ENCODE assay signal across 8 mouse cellular contexts in the genomic region with DNA sequence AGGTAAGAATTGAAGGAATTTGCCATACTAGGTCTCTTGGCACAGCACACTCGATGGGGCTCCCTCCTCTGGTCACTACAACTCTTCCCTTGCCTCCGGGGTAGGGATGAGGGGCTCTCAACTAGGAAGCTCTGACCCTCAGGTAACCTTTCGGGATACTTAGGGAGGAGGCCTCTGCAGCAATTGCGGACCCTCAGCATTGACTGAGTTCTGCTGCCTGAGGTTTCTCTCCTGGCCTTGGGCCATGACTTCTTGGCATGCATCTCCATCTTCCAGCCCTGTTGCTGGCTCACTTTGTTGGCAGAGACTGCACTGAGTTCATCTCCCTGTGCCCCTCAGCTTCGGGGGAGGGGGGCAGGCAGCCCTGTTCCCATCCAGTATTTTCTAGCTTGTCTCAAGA.
DNase-seq lines count a peak whose midpoint lies in the region; ATAC-seq and TF ChIP-seq lines count a peak whose summit lies in the region.

No protein-coding gene starts in this region.

- H3K9ac ChIP-seq in embryonic facial prominence, embryonic 14.5 days (ENCODE audit: low read depth, low read length): no peak overlapping the region; the same call in 1 of the 2 replicates
- H3K9ac ChIP-seq in limb, embryonic 14.5 days (ENCODE audit: low read depth, low read length, severe bottlenecking): no peak overlapping the region

- H3K27ac ChIP-seq in layer of hippocampus, adult 2 months: peak overlapping the region; percentile 81
- peak overlapping the region; percentile 70 for H3K27ac ChIP-seq in embryonic facial prominence, embryonic 14.5 days (replicated peaks; ENCODE audit: low read depth, low read length)
- peak overlapping the region; percentile 9; the same call in 1 of the 2 replicates for H3K27ac ChIP-seq in limb, embryonic 14.5 days (replicated peaks; ENCODE audit: low read depth, low read length)

- peak overlapping the region; percentile 19; the same call in 1 of the 2 replicates for H3K4me2 ChIP-seq in embryonic facial prominence, embryonic 14.5 days (ENCODE audit: low read depth, low read length)
- peak overlapping the region; percentile 21; the same call in 1 of the 2 replicates for H3K4me2 ChIP-seq in limb, embryonic 14.5 days (replicated peaks; ENCODE audit: low read depth, low read length, severe bottlenecking)

- ATAC-seq in embryonic facial prominence, embryonic 14.5 days (ENCODE audit: low read depth): peak; percentile 50
- ATAC-seq in limb, embryonic 14.5 days (ENCODE audit: low FRiP score, low read depth): peak; percentile 58; the same call in 1 of the 2 replicates

- no peaks in the 10 kb centered on the region for H3K27me3 ChIP-seq in embryonic facial prominence, embryonic 14.5 days (replicated peaks; ENCODE audit: control insufficient read depth, insufficient read depth, low read length)
- no peaks in the 10 kb centered on the region for H3K27me3 ChIP-seq in limb, embryonic 14.5 days (ENCODE audit: control insufficient read depth, insufficient read depth, low read length)

- intact Hi-C loops in left cerebral cortex, postnatal 36 days (cut with DNase I): no loop called here

- peaks cover 30% of the 10 kb centered on the region for H3K4me1 ChIP-seq in embryonic facial prominence, embryonic 14.5 days (ENCODE audit: control insufficient read depth, insufficient read depth, low read length)
- peaks cover 43% of the 10 kb centered on the region for H3K4me1 ChIP-seq in limb, embryonic 14.5 days (ENCODE audit: control insufficient read depth, insufficient read depth, low read length)

- 64% methylated on average over 5 of the region's 5 CpGs for WGBS in embryonic facial prominence, embryonic 14.5 days
- 71% methylated on average over 5 of the region's 5 CpGs for WGBS in limb, embryonic 14.5 days

- no peak for DNase-seq in layer of hippocampus, adult 2 months (ENCODE audit: low spot score in 2 of 2)
- no peak for DNase-seq in layer of hippocampus, postnatal 25 days (ENCODE audit: extremely low spot score in 1 of 2, low spot score in 1 of 2)
- peak; percentile 66 for DNase-seq in brain, adult 2 months (ENCODE audit: low read depth, low spot score)
- peak; percentile 86 for DNase-seq in embryonic facial prominence, embryonic 14.5 days (ENCODE audit: low spot score)
- peak; percentile 79 for DNase-seq in limb, embryonic 14.5 days (ENCODE audit: low spot score)
- DNase-seq in left cerebral cortex, postnatal 36 days (ENCODE audit: low spot score in 2 of 2): no peak
- DNase-seq in embryo, embryonic 11 days: no peak
- no peak for DNase-seq in frontal cortex, postnatal 25 days (ENCODE audit: low spot score in 2 of 2)

- peak; percentile 16; the same call in 1 of the 2 replicates for TF ChIP-seq CTCF in layer of hippocampus, adult 2 months (conservative IDR thresholded peaks at IDR 0.05)

- H3K9me3 ChIP-seq in embryonic facial prominence, embryonic 14.5 days (ENCODE audit: control insufficient read depth, low read length): no peaks in the 10 kb centered on the region
- no peaks in the 10 kb centered on the region for H3K9me3 ChIP-seq in limb, embryonic 14.5 days (ENCODE audit: control insufficient read depth, low read length)

- H3K36me3 ChIP-seq in embryonic facial prominence, embryonic 14.5 days (ENCODE audit: control insufficient read depth, insufficient read depth, low read length): peaks cover 3% of the 10 kb centered on the region; the same call in 1 of the 2 replicates
- H3K36me3 ChIP-seq in limb, embryonic 14.5 days (ENCODE audit: control insufficient read depth, insufficient read depth, low read length): peaks cover 10% of the 10 kb centered on the region; the same call in 1 of the 2 replicates

- no peak overlapping the region for H3K4me3 ChIP-seq in layer of hippocampus, adult 2 months
- peak overlapping the region; percentile 13; the same call in 1 of the 2 replicates for H3K4me3 ChIP-seq in embryonic facial prominence, embryonic 14.5 days (ENCODE audit: low read depth, low read length)
- H3K4me3 ChIP-seq in limb, embryonic 14.5 days (replicated peaks; ENCODE audit: low read length): no peak overlapping the region

- TF ChIP-seq POLR2A in limb, embryonic 14.5 days (IDR thresholded peaks at IDR 0.05; ENCODE audit: borderline replicate concordance, extremely low read depth, insufficient read depth, insufficient read length): no peak

Comparison
In these comparisons a context has a peak if more than half of its experiments do, and no peak if none do; other contexts are left out.
1. DNase-seq: peak in brain, adult 2 months (single experiment), embryonic facial prominence, embryonic 14.5 days (single experiment) and limb, embryonic 14.5 days (single experiment); none in layer of hippocampus, adult 2 months (0 of 2), layer of hippocampus, postnatal 25 days (0 of 2), left cerebral cortex, postnatal 36 days (0 of 2), embryo, embryonic 11 days (single experiment) and frontal cortex, postnatal 25 days (0 of 2).
2. H3K27ac ChIP-seq: peak in every context shown above with its lines; median percentile 81 in layer of hippocampus, adult 2 months; 70 in embryonic facial prominence, embryonic 14.5 days; 9 in limb, embryonic 14.5 days.